Mouse (Mus musculus): ENCODE data around the gene Olfr194. TPM values are rescaled to one million over a fixed set of nuclear protein-coding genes. Genes with fewer than 3 reads are reported as not detected.
A peak's percentile ranks its signal among the peaks of the same experiment; 100 is the strongest.
"Not testable (repeated sequence)": the region's sequence is repeated elsewhere in the genome, so short reads cannot be mapped to it uniquely, and the experiment has no call there.

The Olfr194 gene
- total RNA-seq (2021) = not detected

DNA sequence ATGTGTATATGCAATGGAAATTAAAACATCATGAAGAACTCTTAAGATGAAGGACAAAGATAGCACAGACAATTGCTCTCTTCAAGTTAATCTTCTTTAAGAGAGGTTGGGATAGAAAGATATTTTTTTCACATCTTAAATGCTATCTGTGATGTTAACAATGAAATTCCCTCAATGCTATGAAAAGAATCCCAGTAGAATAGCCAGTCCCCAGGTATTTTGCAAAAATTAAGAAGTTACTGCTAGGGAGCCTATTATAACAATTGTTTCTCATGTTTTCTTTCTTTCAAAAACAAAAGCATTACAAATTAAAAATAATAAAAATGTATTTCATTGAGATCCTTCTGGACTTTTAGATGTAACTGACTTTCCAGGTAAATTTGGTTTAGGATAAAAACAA is at the start of gene Olfr194:
Gene Olfr194, minus strand, starts transcription at position 101 of the 400 bp plus-strand sequence.
- intact Hi-C loops (cut with DNase I) = no loop called here
- no peak for DNase-seq (ENCODE audit: low spot score in 2 of 2)

DNA sequence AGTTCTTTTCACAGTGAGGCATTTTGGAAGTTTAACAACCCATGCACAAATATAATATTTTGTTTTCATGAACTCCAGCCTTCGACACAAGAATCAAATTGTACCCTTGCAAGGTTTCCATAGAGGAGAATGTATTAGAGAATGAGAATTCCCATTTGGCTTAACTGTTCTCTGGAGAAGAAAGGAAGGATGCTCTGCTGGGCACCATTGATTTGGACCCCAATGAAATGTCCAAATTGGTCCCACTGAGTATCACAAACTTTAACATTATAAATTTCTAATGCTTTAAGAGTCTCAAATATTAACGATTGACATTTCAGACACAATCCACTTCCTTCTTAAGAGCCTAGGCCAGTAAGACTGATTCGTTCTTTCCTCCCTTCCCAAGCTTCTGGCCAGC is 49.5 kb upstream of the Olfr194 start, which contains the start of gene Olfr196:
Gene Olfr196, minus strand, starts transcription at position 101 of the 400 bp plus-strand sequence.
- DNase-seq (ENCODE audit: low spot score in 2 of 2) = no peak
- intact Hi-C loops (cut with DNase I) = no loop called here

GRCm38 (mm10) chr16:59151996-59152395 is 31.1 kb upstream of the Olfr194 start:
- DNase-seq (ENCODE audit: low spot score in 2 of 2) = no peak
- intact Hi-C loops (cut with DNase I) = no loop called here

DNA sequence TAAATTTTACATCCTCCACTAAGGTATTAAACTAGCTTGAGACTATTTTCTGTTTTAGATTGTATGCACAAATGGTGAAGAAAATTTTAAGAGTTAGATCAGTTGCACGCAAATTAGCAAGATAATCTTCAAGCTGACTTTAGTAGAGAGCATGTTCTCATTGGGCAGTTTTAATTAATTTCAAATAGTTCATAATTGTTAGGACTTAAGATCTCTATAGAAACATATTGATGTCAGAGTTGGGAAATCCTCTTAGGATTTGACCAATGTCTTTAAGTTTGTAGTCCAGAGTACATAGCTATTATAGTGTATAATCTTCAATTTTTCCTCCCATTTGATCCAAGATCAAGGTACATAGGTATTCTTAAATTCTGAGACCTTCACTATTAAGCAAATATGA is 25.9 kb upstream of the Olfr194 start, which contains the start of gene Olfr195:
Gene Olfr195, plus strand, starts transcription at position 301 of the 400 bp plus-strand sequence.
- DNase-seq (ENCODE audit: low spot score in 2 of 2) = no peak
- intact Hi-C loops (cut with DNase I) = no loop called here

DNA sequence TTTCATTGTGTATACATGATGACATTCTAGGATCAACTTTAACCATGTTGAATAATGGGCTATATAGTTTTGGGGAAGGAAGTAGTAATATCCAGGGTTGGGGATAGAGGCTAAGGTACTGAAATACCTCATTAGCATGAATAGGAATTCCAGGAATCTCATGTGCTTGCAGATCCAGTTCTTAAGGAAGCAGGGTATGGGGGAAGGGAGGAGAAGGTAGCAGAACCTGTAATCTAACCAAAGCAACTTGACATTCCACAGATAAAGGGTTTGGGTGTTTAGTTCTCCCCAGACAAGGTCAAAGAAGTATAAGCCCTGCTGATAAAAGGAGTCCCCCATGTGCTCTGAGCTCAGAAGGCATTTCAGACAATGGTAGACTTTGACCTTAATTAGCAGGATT is 20.2 kb upstream of the Olfr194 start:
- DNase-seq (ENCODE audit: low spot score in 2 of 2) = no peak
- intact Hi-C loops (cut with DNase I) = no loop called here

DNA sequence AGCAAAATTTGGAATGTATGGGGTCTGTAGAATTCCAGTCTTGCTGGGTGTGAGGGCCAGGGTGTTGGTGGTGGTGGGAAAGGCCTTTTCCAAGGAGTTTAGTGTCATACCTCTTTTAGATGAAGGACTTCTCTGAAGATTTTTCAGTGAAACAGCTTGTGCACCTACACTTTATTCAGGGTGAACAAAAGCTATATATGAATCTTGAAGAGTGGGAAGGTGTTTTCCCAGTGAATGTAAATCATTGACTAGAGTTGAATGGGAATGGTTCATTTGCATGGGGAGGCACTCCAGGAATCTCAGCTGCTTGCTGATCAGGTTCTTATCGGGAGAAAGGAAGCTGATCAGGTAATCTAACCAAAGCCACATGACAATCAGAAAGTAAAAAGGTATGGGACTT is 9.9 kb upstream of the Olfr194 start:
- intact Hi-C loops (cut with DNase I) = no loop called here
- peak in 1 of 2 experiments; percentile 7 for DNase-seq (ENCODE audit: low spot score in 2 of 2)

GRCm38 (mm10) chr16:59111781-59112180 is 9.1 kb downstream of the Olfr194 start, which contains the start of gene Olfr193:
Gene Olfr193, minus strand, starts transcription at chr16:59111881.
- no peak for DNase-seq (ENCODE audit: low spot score in 2 of 2)
- intact Hi-C loops (cut with DNase I) = no loop called here

DNA sequence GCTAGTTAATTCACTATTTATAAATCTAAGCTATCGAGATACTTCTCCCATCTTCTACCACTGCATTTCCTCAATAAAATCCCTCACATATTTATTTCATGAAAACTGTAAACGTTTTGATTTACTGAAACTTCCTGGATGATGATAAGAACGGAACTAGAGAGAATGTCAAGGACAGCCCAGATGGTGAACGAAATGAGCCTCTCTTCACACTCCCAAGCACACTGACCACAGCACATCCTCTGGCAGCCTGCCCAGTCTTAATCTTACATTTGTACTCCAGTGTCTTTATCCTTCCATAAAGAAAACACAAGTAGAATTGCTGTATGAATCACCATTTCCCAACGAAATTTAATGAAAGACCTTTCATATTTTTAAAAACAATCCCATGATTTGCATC is 12.3 kb downstream of the Olfr194 start:
- intact Hi-C loops (cut with DNase I); DNase-seq (ENCODE audit: low spot score in 2 of 2): not testable (repeated sequence)

GRCm38 (mm10) chr16:59105312-59105711 is 15.6 kb downstream of the Olfr194 start:
- DNase-seq (ENCODE audit: low spot score in 2 of 2) = no peak
- intact Hi-C loops (cut with DNase I) = no loop called here

DNA sequence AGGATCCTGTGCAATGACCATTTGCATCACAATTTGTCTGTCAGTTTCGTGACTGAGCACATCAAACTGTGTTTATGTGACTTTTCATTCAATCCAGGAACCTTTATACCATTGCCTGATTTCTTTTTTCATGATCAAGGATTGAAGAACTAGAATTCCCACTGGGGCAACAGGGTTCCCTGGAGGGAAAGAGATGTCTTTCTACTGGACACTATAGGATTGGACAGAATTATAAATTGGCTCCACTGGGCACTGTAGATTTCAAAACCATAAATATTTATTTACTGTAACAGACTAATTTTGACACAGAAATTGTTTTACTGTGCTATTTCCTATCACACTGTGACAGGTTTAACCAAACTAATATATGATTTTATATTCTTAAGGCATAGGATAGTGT is 31.1 kb downstream of the Olfr194 start, which contains the start of gene Olfr191:
Gene Olfr191, minus strand, starts transcription at position 101 of the 400 bp plus-strand sequence.
- intact Hi-C loops (cut with DNase I); DNase-seq (ENCODE audit: low spot score in 2 of 2): not testable (repeated sequence)

DNA sequence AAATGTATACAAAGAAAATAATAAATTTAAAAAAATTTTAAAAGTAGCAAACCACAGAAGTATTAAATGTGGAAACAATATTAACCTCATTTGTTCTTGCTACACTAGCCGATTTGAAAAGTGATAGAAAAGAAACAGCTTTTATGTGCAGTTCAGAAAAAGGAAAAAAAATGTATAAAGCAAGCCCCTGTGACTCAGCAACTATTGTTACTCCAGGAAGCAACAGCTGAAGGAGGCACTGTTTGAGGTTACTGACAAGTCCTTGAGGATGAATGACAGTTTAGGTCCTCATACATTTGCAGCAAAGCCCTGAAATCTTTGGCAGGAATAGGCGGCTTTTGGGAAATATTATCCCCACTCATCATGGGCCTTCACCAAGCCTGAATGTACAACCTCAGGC is 39.8 kb downstream of the Olfr194 start:
- DNase-seq (ENCODE audit: low spot score in 2 of 2); intact Hi-C loops (cut with DNase I): not testable (repeated sequence)

DNA sequence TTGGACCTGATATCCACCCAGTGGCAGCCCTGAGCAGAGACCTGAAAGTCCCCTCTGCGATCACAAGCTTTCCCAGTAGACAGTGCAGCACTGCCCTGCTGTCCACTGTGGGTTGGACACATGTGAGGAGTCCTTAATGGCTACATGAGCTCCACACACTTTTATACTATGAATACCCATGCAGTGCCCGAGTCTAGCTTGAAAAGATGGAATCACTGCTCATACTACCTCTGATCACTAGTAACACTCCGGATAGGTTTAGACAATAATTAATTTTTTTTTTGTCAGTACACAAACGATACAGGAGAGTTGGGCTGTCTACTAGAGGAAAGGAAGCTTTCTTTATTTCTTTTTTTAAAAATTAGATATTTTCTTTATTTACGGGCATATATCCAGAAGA is 43.0 kb downstream of the Olfr194 start, which contains the start of gene Olfr190:
Gene Olfr190, minus strand, starts transcription at position 101 of the 400 bp plus-strand sequence.
- intact Hi-C loops (cut with DNase I) = no loop called here

DNA sequence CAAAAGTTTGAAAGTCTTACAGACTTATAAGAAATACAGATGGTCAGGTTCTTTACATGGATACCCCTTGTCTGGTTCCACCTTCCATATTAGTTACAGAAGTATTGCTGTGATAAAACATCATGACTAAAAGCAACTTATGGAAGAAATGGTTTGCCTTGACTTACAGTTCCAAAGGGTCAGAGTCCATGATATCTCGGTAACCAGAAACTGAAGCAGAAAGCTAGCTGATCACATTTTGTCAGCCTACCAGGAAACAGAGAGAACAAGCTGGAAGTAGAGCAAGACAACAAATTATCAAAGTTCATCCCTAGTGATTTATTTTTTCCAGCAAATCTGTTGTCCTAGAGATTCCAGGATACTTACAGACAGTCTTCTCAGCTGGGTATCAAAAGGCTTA is 47.3 kb downstream of the Olfr194 start:
- DNase-seq (ENCODE audit: low spot score in 2 of 2) = no peak
- intact Hi-C loops (cut with DNase I) = no loop called here

More for the DNA sequence above, 43.0 kb downstream of the Olfr194 start, which contains the start of gene Olfr190:
- no peak for DNase-seq (ENCODE audit: low spot score in 2 of 2)

DNA sequence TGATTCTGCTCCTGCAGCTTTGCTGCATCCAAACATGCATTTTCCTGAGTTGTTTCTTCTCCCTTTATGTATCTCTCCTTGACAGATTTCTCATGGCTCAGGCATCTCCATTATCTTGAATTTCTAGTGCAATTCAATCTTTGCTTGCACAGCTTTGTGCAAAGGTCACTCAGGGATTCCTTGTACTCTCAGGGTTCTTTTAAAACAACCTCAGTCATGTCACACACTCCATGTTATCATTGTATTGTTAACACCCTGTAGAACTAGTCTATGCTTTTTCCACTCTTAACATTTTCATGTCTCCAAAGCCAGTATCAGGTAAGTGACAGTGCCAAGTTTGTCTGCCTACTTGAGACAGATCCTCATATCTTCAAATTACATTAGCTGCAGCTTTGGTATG is 49.1 kb downstream of the Olfr194 start:
- intact Hi-C loops (cut with DNase I) = no loop called here
- DNase-seq (ENCODE audit: low spot score in 2 of 2) = no peak

Other genes starting within 250 kb of the Olfr194 start
- not detected for gene Olfr177, start 246.3 kb downstream of the Olfr194 start, total RNA-seq (2021)
- not detected for gene Olfr178, start 229.0 kb downstream of the Olfr194 start, total RNA-seq (2021)
- not detected for gene Olfr181, start 192.3 kb downstream of the Olfr194 start, total RNA-seq (2021)
- not detected for gene Olfr180, start 191.7 kb downstream of the Olfr194 start, total RNA-seq (2021)
- gene Olfr183, start 125.7 kb downstream of the Olfr194 start, total RNA-seq (2021) = not detected
- not detected for gene Olfr186, start 90.8 kb downstream of the Olfr194 start, total RNA-seq (2021)
- gene Olfr187, start 81.3 kb downstream of the Olfr194 start, total RNA-seq (2021) = not detected
- not detected for gene Olfr190, start 43.1 kb downstream of the Olfr194 start, total RNA-seq (2021)
- gene Olfr191, start 31.2 kb downstream of the Olfr194 start, total RNA-seq (2021) = not detected
- not detected for gene Olfr193, start 9.2 kb downstream of the Olfr194 start, total RNA-seq (2021)
- gene Olfr195, start 26.0 kb upstream of the Olfr194 start, total RNA-seq (2021) = not detected
- gene Olfr196, start 49.4 kb upstream of the Olfr194 start, total RNA-seq (2021) = not detected
- gene Olfr198, start 82.5 kb upstream of the Olfr194 start, total RNA-seq (2021) = not detected
- not detected for gene Olfr199, start 98.7 kb upstream of the Olfr194 start, total RNA-seq (2021)
- gene Olfr201, start 151.6 kb upstream of the Olfr194 start, total RNA-seq (2021) = not detected
- not detected for gene Olfr202, start 165.7 kb upstream of the Olfr194 start, total RNA-seq (2021)
- not detected for gene Olfr203, start 177.8 kb upstream of the Olfr194 start, total RNA-seq (2021)
- gene Olfr204, start 197.2 kb upstream of the Olfr194 start, total RNA-seq (2021) = under 1 TPM in 1 of 2 experiments, not detected in 1; 0.07 TPM
- gene Olfr205, start 210.1 kb upstream of the Olfr194 start, total RNA-seq (2021) = not detected
- gene Olfr206, start 228.2 kb upstream of the Olfr194 start, total RNA-seq (2021) = not detected
- gene Olfr209, start 242.9 kb upstream of the Olfr194 start, total RNA-seq (2021) = not detected